Mouse (Mus musculus): ENCODE measurements around the gene Pop5. TPM values are rescaled to one million over a fixed set of nuclear protein-coding genes. Genes with fewer than 3 reads are reported as not detected.

Pop5 gene
- polyA plus RNA-seq, 1 experiment from 2014 or later = 121 TPM

Other genes with a start within 250 kb of the Pop5 start
- gene Sppl3, start 224.7 kb upstream of the Pop5 start, polyA plus RNA-seq (2014; fragmentation: Nextera tagmentation; extraction: Ambion mirVana) = 43.6 and 45.1 TPM in 2 replicates
- gene Gm10401, start 137.5 kb upstream of the Pop5 start, polyA plus RNA-seq (2014; fragmentation: Nextera tagmentation; extraction: Ambion mirVana) = 27.2 and 29.5 TPM in 2 replicates
- 27.7 and 31.3 TPM in 2 replicates for gene Acads, start 116.5 kb upstream of the Pop5 start, polyA plus RNA-seq (2014; fragmentation: Nextera tagmentation; extraction: Ambion mirVana)
- 67.7 and 73.4 TPM in 2 replicates for gene Unc119b, start 100.9 kb upstream of the Pop5 start, polyA plus RNA-seq (2014; fragmentation: Nextera tagmentation; extraction: Ambion mirVana)
- gene Mlec, start 77.7 kb upstream of the Pop5 start, polyA plus RNA-seq (2014; fragmentation: Nextera tagmentation; extraction: Ambion mirVana) = 50.1 and 56.9 TPM in 2 replicates
- 11.4 and 12.3 TPM in 2 replicates for gene Cabp1, start 41.5 kb upstream of the Pop5 start, polyA plus RNA-seq (2014; fragmentation: Nextera tagmentation; extraction: Ambion mirVana)
- gene Rnf10, start 37.1 kb downstream of the Pop5 start, polyA plus RNA-seq (2014; fragmentation: Nextera tagmentation; extraction: Ambion mirVana) = 106 and 119 TPM in 2 replicates
- 58.5 and 61.0 TPM in 2 replicates for gene Coq5, start 43.8 kb downstream of the Pop5 start, polyA plus RNA-seq (2014; fragmentation: Nextera tagmentation; extraction: Ambion mirVana)
- 1,631 and 1,672 TPM in 2 replicates for gene Dynll1, start 65.2 kb downstream of the Pop5 start, polyA plus RNA-seq (2014; fragmentation: Nextera tagmentation; extraction: Ambion mirVana)
- gene Srsf9, start 91.3 kb downstream of the Pop5 start, polyA plus RNA-seq (2014; fragmentation: Nextera tagmentation; extraction: Ambion mirVana) = 327 and 330 TPM in 2 replicates
- gene Gatc, start 105.3 kb downstream of the Pop5 start, polyA plus RNA-seq (2014; fragmentation: Nextera tagmentation; extraction: Ambion mirVana) = 40.4 and 42.3 TPM in 2 replicates
- 55.6 and 60.2 TPM in 2 replicates for gene Triap1, start 105.4 kb downstream of the Pop5 start, polyA plus RNA-seq (2014; fragmentation: Nextera tagmentation; extraction: Ambion mirVana)
- 799 and 803 TPM in 2 replicates for gene Cox6a1, start 113.1 kb downstream of the Pop5 start, polyA plus RNA-seq (2014; fragmentation: Nextera tagmentation; extraction: Ambion mirVana)
- gene Msi1, start 193.8 kb downstream of the Pop5 start, polyA plus RNA-seq (2014; fragmentation: Nextera tagmentation; extraction: Ambion mirVana) = 138 and 147 TPM in 2 replicates
- gene Pla2g1b, start 230.4 kb downstream of the Pop5 start, polyA plus RNA-seq (2014; fragmentation: Nextera tagmentation; extraction: Ambion mirVana) = not detected in 2 replicates
- gene Sirt4, start 248.9 kb downstream of the Pop5 start, polyA plus RNA-seq (2014; fragmentation: Nextera tagmentation; extraction: Ambion mirVana) = 15.5 and 23.5 TPM in 2 replicates

Measured in neural tube, embryonic 11.5 days (tissue).